Mouse (Mus musculus): Measurements from ENCODE around the gene Bcas3. TPM values are rescaled to one million over a fixed set of nuclear protein-coding genes. Genes with fewer than 3 reads are reported as not detected.
A peak's percentile ranks its signal among the peaks of the same experiment; 100 is the strongest.

The Bcas3 gene
- total RNA-seq, 2 experiments from 2014 or later = 33.6 to 40.6 TPM

DNA sequence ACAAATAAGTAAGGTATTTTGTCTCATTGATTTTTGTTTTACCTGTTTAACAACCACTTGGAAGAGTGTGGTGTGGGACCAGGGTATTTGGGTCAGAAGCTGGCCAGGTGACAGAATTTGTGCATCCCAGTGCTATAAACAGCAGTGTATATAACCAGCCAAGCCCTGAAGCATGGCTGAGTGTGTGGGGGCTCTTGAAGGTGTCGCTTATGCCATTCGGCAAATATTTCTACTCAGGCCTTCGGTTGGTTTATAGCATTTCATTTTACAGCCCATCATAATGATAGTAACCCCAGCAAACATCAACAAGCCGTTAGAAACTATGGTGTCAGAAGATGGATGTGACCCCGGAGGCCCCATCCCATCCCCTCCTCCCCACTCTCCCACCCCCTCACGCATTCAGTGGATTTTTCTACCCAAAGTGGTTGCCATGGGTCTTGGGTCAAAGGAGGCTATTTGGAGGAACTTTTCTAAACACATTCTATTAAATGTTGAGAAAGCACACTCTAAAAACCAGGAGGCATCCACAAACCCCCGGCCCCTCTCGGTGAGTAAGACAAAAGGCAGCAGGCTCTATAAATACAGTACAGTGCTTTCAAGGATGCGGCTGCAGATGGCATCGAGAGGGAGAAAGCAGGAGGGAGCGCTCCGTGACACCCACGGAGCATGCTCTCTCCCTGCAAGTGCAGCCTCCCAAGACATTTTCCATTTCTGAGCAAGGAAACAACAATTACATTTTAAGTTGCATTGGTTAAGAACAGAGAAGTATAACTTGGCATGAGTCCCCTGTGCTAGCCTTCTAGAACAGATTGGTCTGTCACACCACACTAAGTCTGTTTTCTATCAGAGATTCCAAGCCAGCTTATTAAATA, 401.9 kb downstream of the Bcas3 start:
- no peak for DNase-seq

DNA sequence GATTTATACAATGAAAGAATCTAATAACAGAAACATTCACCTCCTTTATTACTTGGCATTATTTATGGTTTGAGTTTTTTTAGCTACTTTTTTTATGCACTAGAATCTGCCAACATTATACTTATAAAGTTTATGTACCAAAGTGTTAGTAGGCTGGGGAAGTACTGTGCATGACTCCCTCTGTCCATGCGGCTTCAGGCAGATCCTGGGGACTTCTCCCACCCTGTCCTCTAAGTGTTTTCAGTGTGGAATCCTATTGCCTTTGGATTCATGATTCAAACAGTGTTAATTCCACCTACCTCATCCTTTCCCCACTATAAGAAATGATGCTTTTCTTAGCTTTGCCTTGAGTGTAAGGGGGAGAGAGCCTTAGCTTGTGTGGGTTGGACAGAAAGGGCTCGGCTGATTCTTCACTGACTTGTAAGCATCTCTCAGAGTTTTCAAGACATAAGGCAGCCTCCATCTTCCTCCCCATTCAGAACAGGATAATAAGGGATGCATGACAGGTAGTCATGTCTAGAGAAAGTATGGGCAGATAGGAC, 402.6 kb downstream of the Bcas3 start:
- DNase-seq = no peak

DNA sequence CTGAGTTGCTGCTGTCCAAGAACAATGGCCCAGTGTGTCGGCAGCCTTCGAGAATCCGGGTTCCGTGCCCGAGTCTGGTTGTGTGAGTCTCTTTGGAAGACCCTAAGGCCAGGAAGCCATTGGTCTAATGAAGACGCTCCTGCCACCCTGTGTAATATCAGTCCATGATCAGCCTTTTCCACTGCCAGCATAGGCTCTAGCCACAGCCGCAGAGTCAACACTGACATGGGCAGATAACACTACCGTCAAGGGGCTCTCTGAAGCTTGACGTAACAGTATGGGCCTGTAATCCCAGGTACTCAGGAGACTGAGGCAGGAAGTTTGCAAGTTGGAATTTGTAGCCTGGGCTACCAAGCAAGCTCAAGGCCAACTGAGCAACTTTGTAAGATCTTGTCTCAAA, 405.9 kb downstream of the Bcas3 start:
- no peak for DNase-seq

DNA sequence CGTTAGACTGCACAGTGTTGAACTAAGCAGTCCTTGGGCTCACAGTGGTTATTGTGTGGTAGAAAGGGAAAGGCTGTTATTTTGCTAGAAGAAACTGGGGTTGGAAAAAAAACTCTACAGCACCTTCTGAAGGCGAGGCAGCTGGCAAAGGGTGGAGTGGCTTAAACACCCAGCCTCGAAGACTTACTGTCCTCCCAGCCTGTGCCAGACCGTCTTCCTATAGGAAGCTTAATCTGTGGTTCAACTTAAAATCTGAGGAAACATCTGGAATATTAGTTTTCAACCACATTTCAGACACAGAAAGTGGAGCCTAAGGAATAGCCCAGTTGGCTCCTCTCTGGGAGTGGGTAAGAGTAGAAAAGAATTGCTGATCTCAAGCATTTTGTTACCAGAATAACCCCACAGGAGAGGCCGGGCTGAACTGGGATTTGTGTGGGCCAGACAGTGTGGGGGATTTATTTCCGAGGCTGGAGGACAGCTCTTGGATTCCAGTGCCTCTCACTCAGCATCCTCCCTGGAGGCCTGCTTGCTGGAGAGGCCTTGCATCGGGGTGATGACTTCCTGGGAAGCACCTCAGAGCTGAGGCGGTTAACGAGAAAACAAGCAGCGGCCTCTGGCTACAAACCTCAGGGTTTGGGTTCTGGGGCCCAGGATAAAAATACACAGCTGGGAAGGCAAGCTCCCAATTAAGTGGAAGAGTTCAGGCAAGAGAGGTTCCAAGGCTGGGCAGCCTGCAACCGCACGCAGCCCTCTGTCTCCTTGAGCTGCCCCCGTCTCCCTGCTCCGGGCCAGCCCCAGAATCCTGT, 406.9 kb downstream of the Bcas3 start:
- peak; percentile 63 to 83 for DNase-seq

DNA sequence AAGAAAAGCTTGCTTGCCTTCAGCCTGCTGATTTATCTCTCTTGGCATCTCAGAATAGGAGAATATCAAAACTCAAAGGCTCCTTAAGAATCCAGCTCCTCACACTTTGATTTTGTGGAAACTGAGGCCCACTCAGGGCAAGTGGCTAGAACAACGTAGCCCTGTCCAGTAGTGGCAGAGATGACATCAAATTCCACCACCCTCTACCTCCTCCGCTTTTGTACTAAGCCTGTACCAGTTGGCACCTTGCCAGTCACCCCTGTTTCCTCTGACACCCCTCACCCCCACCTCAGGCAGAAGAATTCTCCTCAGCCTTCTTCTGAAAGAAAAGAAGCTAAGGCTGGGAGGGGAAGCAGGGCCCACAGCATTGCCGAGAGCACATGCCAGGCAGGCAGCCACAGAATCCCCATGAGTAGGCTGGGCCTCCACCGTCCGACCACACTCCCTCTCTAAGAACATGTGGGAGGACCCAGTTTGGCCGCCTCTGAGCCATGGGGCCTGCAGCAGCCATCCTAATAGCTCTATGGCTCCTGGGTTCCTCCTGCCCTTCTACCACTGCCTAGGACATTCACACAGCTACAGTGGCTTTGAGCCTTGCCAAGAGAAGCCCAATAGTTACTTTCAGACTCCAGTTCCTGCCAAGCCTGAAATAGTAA, 407.6 kb downstream of the Bcas3 start:
- DNase-seq = peak; percentile 71 to 79

DNA sequence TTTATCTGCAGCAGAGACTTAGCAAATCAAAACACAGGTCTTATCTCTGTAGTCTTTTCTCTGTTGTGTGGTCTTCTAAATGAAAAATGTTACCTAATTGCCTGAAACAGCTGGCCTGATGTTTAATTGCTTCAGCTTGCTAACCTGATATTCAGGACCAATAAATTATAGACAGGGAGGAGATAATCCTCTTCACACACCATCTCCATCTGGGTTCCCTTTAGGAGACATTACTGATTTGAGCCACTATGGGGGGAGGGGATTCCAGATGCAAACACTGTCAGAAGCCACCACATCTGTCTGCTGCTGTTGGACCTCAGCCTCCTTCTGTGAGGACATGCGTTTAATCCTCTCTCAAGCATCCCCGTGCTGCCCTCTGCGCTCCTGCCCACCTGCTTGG, 408.2 kb downstream of the Bcas3 start:
- DNase-seq = peak in 1 of 2 experiments; percentile 11

DNA sequence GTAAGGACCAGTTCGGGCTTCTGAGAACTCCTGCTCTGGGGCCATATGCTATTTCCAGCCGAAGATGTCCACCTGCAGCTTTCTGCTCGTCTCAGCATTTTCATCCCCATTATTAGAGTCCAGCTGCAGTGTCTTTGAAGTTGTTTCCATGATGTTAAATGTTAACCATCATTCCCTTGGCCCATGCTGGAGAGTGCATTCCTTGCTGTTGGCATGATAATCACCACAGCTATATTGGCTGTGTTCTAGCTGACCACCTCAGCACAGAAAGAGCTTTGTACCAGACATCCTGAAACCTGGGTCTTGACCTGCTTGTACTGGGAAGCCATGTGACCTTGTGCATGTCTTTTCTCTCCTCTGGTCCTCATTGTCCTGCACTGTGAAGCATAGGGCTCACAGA, 410.7 kb downstream of the Bcas3 start:
- no peak for DNase-seq

DNA sequence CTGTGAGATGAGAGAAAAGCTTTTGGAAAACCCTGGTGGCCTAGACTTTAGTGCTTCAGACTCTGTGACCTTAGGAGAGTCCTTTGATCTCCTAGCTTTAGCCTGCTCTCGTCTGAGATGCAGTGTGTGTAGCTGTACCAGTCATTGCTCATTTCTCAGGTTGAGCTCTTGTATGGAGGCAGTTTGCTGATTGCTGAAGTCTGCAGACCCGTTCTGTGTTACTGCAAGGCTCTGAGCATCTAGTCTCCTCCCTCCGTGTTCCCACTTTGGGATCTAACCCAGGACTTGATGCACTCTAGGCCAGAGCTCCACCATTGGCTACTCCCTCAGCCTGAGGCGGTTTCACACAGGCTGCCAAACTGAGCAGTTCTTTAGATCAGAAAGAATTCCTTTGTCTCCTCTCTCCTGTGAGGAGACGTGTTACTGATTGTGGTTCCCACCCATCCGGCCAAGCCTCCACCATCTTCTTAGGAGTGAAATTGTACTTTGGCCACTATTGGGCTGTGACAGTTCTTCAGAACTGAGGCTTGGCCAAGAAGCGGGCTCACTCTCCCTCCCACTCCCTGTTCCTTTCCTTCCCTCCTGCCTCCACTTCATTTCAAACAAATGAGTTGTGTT, 413.2 kb downstream of the Bcas3 start:
- DNase-seq = peak; percentile 53 to 65

DNA sequence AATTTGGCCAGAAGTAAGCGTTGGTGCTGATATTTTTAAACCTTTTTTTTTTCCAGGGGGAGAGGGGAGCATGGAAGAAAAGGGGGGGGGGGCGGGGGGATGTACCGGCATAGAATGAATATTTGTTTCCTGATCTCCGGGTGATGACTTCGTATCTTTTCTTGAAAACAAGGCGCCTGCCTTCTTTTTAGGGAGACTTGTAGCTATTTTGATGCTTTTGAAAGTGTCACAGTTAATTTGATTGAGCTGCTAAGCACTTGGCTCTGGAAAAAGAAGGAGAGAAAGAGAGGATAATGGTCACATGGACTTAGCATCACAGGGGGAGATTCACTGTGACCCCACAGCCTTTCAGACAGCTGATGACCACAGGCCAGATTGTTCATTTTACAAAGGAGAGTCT, 413.8 kb downstream of the Bcas3 start:
- DNase-seq = no peak

DNA sequence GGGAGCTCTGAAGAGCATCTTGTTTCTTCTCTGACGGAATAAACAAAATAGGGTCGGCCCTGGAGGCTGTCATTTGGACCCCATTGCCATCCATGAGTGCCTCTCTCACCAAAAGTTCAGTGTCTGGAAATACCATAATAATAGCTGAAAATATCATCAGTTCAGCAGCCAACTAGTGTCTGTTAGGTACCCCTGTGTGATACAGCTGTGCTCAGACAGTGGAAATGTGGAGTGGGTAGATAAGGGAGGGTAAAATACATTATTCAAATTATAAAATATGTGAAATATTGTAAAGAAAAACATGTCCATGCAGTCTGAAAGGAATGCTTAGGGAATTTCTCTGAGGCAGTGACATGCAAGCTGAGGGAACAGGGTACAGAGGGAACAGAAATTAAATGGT, 416.8 kb downstream of the Bcas3 start:
- no peak for DNase-seq

DNA sequence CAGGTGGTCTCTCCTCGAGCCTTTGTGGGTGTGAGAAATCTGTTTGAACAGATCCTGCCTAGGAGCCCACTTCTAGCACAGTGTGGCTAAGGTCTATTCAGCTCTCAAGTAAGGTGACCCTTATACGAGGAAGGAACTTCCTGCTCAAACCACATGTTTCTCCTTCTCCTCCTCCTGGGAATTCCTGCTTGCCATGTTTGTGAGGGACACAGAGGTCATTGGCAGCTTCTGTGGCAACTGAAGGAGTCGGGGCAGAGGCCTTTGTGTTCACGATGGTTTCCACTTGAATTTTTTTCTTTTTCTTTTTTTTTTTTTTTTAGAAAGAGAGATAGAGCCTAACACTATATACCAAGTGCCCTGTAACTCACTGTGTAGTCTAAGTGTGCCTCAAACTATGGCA, 420.4 kb downstream of the Bcas3 start:
- DNase-seq = no peak

DNA sequence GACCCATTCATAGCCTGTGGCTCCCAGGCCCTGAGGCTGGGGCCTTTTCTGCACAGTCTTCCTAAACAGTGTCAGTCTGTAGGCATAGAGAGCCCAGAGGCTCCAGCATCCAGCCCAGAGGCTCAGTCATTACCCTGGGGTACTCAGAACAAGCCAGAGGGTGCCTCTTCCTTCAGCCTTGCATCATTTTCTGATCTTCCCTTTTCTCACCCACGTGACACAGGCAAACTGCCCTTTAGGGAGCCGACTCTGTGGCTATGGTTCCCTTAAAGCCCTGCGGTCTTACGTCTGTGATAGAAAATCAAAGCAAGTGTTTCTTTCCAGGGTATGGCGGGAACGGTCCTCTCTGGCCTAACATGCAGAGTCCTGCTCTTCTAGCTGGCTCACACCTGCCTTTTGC, 421.7 kb downstream of the Bcas3 start:
- no peak for DNase-seq

DNA sequence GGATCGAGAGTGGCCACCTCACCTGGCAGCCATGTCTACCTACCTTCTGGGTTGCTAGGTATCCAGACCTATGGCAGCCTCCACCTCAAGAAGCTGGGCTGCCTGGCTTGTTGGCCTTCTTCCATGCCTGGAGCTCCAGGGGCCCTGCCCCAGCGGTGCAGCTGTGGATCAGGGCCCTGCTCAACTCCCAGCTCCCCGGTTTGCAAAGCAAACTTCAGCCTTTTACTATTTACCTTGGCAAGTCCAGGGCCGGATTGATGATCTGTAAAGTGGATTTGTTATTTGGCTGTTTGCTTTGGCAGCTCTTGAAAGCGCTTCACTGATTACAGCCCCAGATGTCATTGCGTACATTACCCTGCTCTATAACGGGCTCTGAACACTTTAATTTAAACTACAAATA, 422.5 kb downstream of the Bcas3 start:
- DNase-seq = peak; percentile 37 to 64

DNA sequence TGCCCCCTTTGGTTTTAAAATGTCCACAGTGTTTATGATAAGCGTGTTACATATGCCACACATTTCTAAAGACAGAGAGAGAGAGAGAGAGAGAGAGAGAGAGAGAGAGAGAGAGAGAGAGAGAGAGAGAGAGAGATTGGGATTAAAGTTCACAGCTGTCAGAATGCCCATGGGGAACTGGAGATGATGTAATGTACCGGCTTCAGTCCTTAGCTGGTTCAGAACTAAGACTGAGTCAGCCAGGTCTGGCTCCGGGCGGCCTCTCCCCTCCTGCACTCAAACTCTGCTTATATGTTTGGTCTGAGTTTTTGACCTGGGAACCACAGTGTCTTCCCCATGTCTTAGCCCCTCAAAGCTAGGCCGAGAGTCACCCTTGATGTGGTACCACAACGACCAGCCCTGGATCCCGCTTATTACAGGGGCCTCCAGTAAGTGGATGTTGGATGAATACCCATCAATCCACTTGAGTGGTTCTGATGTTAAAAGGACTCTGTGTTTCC, 423.9 kb downstream of the Bcas3 start:
- DNase-seq = peak; percentile 35 to 61

DNA sequence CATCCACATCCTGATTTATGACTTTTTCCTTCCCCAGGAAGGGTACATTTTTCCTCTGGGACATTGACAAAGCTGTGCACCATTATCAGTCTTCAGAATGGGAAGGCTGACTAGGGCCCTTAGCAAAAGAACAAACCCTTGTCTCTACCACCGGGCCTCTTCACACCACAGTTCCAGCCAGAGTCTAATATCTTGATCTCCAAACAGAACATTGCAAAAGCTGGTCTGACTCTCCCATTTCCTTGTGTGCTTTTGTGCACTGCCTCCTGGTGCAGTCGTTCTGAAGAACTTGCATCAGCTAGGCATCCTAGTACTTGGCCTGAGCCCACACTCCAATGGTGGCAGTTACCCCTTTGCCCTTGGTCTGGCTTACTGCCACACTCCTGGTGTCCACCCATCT, 425.0 kb downstream of the Bcas3 start:
- no peak for DNase-seq

DNA sequence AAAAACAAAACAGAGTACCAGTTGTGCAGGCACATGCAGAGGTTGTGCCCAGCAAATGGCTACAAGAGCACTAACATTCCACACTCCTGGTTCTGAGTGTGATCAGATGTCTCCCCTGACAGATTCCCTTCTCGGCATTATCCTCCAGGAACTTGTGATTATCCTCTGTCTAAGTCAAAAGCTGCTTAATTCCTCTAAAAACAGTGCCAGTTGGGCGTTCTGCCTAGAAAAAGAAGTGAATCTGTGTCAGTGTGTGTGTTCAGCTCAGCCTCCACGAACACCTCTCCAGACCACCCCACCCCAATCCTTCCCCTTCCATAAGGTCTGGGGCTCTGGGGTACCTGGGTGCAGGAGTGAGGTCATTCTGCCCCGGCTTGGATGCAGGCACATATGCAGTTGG, 427.3 kb downstream of the Bcas3 start:
- no peak for DNase-seq

DNA sequence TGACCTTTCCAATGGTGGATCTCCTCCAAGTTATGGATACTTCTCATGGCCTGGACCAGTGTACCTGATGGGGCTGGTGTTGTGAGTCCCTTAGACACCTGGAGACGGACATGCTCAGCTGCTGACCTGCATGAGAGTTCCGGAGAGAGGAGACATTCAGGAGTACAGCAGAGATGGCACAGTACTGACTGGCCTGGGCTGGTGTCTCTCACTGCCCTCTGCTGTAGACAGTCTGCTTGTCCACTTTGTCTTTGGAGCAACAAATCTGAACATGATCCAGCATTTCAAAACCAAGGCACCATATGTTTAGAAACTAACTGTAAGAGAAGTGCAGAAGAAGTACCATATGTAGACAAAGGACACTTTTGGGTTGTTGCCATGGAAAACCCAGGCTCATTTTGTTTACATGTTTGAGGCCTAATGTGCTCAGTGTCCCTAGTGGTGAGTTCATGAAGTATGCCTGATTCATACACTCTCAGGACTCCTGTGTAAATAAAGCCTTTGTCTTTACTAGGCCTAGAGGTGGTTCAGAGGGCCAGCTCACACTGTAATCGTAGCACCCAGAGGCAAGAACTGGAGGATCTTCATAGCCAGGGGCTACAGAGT, 433.2 kb downstream of the Bcas3 start:
- no peak for DNase-seq

DNA sequence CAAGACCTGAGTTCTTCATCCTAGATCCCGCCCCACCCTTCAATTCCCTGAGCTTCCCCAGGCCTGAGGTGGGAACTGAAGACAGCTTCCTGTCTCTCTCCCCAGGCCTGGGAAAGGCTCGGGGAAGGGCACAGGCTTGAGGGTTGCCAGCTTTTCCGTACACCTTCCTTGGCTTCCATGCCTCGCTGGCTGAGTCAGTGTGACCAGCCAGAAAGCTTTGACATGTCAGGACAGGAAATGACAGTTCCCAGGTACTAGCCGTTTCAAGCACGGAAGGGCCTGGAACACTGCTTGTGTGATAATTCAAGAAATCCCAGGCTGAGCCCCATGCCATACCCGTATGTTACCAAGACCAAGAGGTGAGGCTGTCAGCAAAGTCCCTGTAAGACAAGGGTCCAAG, 436.8 kb downstream of the Bcas3 start:
- no peak for DNase-seq

DNA sequence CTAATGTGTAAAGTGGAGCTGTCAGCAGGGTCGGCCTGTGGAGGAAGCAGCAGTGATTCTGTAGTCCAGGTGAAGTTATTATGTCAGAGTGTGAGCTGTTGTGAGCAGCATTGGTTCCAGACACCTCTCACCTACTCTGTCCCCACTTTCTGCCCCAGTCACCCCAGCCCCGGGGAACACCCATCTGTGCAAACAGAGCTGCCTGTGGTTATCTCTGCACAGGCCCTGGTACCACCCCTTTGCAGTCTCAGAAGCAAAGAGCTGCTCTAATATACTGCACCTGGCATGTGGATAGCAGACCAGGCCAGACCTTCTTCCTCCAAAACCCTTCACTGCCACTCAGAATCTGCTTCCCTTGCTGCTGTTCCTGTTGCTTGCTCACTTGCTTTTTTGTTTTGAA, 437.3 kb downstream of the Bcas3 start:
- no peak for DNase-seq

DNA sequence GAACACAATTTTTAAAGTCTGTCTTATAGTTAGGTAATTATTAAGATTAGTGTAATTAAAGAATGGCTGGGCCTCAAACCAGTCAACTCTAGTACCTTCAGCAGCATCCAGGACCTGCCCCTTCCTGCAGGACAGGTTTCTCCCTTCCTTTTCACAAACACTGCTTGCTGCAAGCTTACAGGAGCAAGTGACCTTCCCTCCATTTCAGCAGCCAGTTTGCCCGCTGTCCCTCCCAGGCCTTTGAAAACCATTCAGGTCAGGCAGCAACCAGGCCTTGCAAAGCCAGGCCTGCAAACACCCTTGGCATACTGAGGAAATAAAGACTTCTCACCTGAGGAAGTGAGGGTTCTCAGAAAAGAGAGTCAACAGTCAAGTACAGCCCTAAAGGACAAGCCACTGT, 438.2 kb downstream of the Bcas3 start:
- no peak for DNase-seq

DNA sequence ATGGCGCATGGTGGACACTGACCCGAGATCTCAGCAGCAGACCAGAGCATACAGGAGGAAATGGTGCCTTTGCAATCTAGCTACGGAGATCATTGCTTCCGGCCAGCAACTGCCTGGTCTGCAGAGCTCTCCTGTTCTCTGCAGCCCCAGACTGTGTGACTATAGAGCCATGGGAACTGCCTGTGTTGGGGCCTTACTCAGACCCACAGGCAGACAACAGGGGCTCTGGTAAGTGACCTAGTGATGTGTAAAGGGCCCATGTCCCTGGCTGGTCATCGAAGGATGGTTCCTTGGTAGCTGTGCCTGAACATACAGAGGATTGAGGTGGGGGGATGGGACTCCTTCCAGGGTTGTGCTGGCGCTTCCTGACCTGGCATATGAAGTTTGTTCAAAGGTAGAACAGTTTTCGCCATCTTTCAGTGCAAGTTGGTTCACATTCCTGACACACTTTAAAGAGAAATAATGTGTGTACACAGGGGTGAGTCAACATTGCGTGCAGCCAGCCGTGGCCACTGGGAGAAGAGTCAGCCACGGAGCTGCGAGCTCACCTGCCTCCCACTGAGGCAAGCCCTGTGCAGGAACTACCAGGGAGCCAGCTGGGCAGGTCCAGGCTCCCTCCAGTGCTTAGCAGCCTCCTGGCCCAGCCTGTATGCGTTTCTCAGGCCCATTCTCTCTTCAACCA, 439.7 kb downstream of the Bcas3 start:
- no peak for DNase-seq
